Mouse (Mus musculus) inflammation-experienced regulatory T-cells, adult 16 weeks (primary cell): Measurements from ENCODE around the gene Ube4b. TPM values are rescaled to one million over a fixed set of nuclear protein-coding genes. Genes with fewer than 3 reads are reported as not detected.

Source experiments
- polyA plus RNA-seq: library from polyadenylated mRNA; unstranded; fragments of 100-300 nt; shearing (Covaris generic); gene quantifications from one replicate; pipeline ENCODE4 v1.2.1, GENCODE M21; 2017

Gene Ube4b
- polyA plus RNA-seq = 41.7 TPM

DNA sequence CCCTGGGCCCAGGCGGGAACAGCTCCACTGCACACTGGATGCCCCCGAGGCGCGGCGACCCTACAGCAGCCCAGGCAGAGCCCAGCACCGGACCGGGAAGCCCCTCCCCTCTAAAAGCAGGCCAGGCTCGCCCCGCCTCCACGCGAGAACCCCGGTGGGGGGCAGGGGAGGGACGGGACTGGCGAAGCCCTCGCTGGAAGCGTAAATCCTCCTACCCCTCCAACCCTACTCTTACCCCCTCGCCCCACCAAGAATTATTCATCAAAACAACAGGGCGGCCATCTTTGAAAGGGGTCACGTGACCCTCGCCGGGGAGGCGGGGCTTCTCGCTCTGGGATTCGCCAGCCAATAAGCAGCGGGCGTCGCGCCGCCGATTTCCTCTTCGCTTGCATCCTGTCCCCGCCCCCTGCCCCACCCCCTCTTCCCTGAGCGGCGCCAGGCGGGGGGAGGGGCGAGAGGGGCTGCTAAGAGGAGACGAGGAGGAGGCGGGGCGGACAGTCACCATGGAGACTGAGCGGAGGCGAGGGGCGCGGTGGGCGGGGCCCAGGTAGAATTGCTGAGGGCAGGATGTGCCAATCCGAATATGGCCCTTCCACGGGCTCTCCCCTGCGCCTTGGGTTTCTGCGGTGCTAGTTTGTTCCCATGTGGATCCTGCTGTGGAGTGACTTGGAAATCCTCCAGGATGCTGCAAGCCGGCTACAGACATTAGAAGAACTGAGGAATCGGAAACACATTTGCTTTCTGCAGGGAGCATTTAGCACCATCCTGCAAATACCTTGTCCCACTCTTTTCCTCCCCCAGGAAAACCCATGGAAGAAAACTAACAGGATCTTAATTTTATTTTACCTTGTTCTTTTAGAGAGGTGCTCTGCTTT, at the start of gene Ube4b:
TSS of gene Ube4b (minus strand) at position 425 of the 875 bp plus-strand sequence.

DNA sequence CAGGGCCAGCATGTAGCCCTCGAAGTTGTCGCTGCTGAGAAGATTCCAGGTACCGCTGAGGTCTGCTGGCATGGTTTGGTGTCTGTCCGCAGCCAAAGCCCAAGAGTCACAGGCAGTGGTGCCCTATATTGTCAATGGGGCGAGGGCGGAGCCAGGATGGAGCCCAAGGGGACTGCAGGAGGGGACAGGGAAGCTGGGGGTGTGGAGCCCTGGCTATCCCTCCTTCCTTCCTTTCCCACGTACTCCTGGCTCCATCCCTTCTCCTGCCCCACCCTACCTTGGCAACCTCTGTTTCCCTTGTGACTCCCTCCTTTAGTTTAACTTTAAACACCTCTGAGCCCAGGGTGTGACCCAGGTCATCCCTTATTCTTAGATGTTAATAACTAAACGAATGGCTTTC, 28.3 kb upstream of the Ube4b start, which contains the start of gene Rbp7:
TSS of gene Rbp7 (minus strand) at position 100 of the 400 bp plus-strand sequence.

DNA sequence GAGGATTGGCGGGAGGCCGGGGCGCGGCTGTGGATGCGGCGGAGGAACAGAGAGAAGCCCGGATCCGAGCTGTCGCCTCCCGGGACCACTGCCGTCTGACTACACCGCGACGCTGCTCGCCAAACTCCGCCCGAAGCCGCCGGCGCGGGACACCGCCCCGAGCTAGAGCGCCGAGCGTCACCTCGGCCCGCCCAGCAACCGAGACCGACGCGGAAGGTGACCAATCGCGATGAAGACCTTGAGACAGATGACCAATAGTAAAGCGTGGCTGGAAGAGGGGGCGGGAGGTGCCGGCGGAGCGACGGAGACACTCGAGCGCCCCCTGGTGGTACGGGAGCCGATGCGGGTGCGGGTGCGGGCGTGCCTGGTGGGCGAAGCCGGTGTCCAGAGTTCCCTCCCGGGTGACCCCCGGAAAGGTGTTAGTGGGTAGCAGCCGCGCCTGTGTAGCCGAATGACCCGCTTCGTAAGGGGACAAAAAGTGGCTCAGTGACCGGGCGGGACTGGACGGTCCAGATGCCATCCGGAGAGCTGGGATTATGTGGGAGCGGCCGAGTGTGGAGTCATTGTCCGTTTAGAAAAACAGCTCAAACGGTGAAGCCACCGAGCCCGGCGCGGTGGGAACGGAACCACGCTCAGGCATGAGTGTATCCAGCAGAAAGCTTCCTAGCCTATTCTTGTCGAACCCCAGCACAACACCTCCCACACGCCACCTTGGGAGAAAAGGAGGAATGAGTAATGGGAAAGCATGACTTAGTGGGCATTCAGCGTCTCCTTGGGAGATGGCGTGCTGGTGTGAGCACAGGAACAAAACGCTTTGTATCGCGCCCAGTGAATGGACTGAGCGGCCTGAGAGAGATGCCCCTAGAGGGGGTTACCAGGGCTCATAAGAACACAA, 118.7 kb downstream of the Ube4b start, which contains the start of gene Kif1b:
TSS of gene Kif1b (minus strand) at position 98 of the 895 bp plus-strand sequence.

Other genes with a start within 250 kb of the Ube4b start
- gene Kif1b, start 119.1 kb downstream of the Ube4b start, polyA plus RNA-seq = 10.1 TPM
- not detected for gene Rbp7, start 28.2 kb upstream of the Ube4b start, polyA plus RNA-seq
- gene Tmem274, start 50.6 kb upstream of the Ube4b start, polyA plus RNA-seq = 1.1 TPM
- gene Nmnat1, start 58.5 kb upstream of the Ube4b start, polyA plus RNA-seq = 10.6 TPM
- gene Lzic, start 58.5 kb upstream of the Ube4b start, polyA plus RNA-seq = 39.5 TPM
- gene Ctnnbip1, start 91.5 kb upstream of the Ube4b start, polyA plus RNA-seq = 0.95 TPM
- gene Clstn1, start 159.7 kb upstream of the Ube4b start, polyA plus RNA-seq = 3.7 TPM